Mouse (Mus musculus): Measurements from ENCODE around the gene Majin. TPM values are rescaled to one million over a fixed set of nuclear protein-coding genes. Genes with fewer than 3 reads are reported as not detected.
A peak's percentile ranks its signal among the peaks of the same experiment; 100 is the strongest.

Majin gene
- polyA plus RNA-seq, 1 experiment from 2014 or later, result not detected

- DNase-seq (ENCODE audit: low spot score) (no peak), ATAC-seq (replicated peaks; ENCODE audit: insufficient number of reproducible peaks, low FRiP score, low TSS enrichment, low read depth) (no peak)
- no peak overlapping the region for H3K4me3 ChIP-seq (ENCODE audit: low read depth, low read length)
- no peak overlapping the region for H3K9ac ChIP-seq (replicated peaks; ENCODE audit: low read length)
- no peak overlapping the region for H3K27ac ChIP-seq (replicated peaks; ENCODE audit: low read depth, low read length)
- WGBS, result 82% methylated on average over 4 of the region's 4 CpGs
- peaks cover 3% of the 10 kb centered on the region; the same call in 1 of the 2 replicates for H3K4me1 ChIP-seq (ENCODE audit: control insufficient read depth, insufficient read depth, low read length)
- peaks cover 2% of the 10 kb centered on the region; the same call in 1 of the 2 replicates for H3K36me3 ChIP-seq (replicated peaks; ENCODE audit: control insufficient read depth, insufficient read depth, low read depth, low read length)
- no peak overlapping the region for H3K4me2 ChIP-seq (ENCODE audit: low read depth, low read length)
- H3K9me3 ChIP-seq (replicated peaks; ENCODE audit: control insufficient read depth, low read length), result no peaks in the 10 kb centered on the region
- H3K27me3 ChIP-seq (ENCODE audit: control insufficient read depth, insufficient read depth, low read length), result no peaks in the 10 kb centered on the region
Measured at GRCm38 (mm10) chr19:6230411-6230810, 46.2 kb downstream of the Majin start.

GRCm38 (mm10) chr19:6231036-6231435 is 46.8 kb downstream of the Majin start:
- Histone ChIP-seq H3K4me2 (ENCODE audit: low read depth, low read length) (no peak overlapping the region), H3K27ac (replicated peaks; ENCODE audit: low read depth, low read length) (no peak overlapping the region), H3K27me3 (ENCODE audit: control insufficient read depth, insufficient read depth, low read length) (no peaks in the 10 kb centered on the region), H3K4me1 (ENCODE audit: control insufficient read depth, insufficient read depth, low read length) (peaks cover 3% of the 10 kb centered on the region; the same call in 1 of the 2 replicates), H3K9me3 (replicated peaks; ENCODE audit: control insufficient read depth, low read length) (no peaks in the 10 kb centered on the region), H3K4me3 (ENCODE audit: low read depth, low read length) (no peak overlapping the region), H3K36me3 (replicated peaks; ENCODE audit: control insufficient read depth, insufficient read depth, low read depth, low read length) (peaks cover 2% of the 10 kb centered on the region; the same call in 1 of the 2 replicates), H3K9ac (replicated peaks; ENCODE audit: low read length) (no peak overlapping the region)
- no peak for DNase-seq (ENCODE audit: low spot score)
- no peak for ATAC-seq (replicated peaks; ENCODE audit: insufficient number of reproducible peaks, low FRiP score, low TSS enrichment, low read depth)
- 68% methylated on average over 2 of the region's 2 CpGs for WGBS

GRCm38 (mm10) chr19:6233647-6234046 is 49.5 kb downstream of the Majin start:
- Histone ChIP-seq H3K27ac (replicated peaks; ENCODE audit: low read depth, low read length) (no peak overlapping the region), H3K27me3 (ENCODE audit: control insufficient read depth, insufficient read depth, low read length) (no peaks in the 10 kb centered on the region), H3K4me3 (ENCODE audit: low read depth, low read length) (no peak overlapping the region), H3K4me2 (ENCODE audit: low read depth, low read length) (no peak overlapping the region), H3K36me3 (replicated peaks; ENCODE audit: control insufficient read depth, insufficient read depth, low read depth, low read length) (peaks cover 2% of the 10 kb centered on the region; the same call in 1 of the 2 replicates), H3K9ac (replicated peaks; ENCODE audit: low read length) (no peak overlapping the region), H3K9me3 (replicated peaks; ENCODE audit: control insufficient read depth, low read length) (no peaks in the 10 kb centered on the region), H3K4me1 (ENCODE audit: control insufficient read depth, insufficient read depth, low read length) (peaks cover 3% of the 10 kb centered on the region; the same call in 1 of the 2 replicates)
- ATAC-seq (replicated peaks; ENCODE audit: insufficient number of reproducible peaks, low FRiP score, low TSS enrichment, low read depth) (no peak), DNase-seq (ENCODE audit: low spot score) (no peak)
- WGBS, result 89% methylated on average over 16 of the region's 16 CpGs

GRCm38 (mm10) chr19:6234337-6235083 is 50.3 kb downstream of the Majin start:
- DNase-seq (ENCODE audit: low spot score) (no peak), ATAC-seq (replicated peaks; ENCODE audit: insufficient number of reproducible peaks, low FRiP score, low TSS enrichment, low read depth) (no peak)
- WGBS, result 67% methylated on average over 11 of the region's 11 CpGs
- Histone ChIP-seq H3K9me3 (replicated peaks; ENCODE audit: control insufficient read depth, low read length) (no peaks in the 10 kb centered on the region), H3K4me2 (ENCODE audit: low read depth, low read length) (peak overlapping the region; percentile 89), H3K4me3 (ENCODE audit: low read depth, low read length) (peak overlapping the region; percentile 79), H3K27ac (replicated peaks; ENCODE audit: low read depth, low read length) (no peak overlapping the region), H3K27me3 (ENCODE audit: control insufficient read depth, insufficient read depth, low read length) (no peaks in the 10 kb centered on the region), H3K4me1 (ENCODE audit: control insufficient read depth, insufficient read depth, low read length) (peaks cover 3% of the 10 kb centered on the region; the same call in 1 of the 2 replicates), H3K36me3 (replicated peaks; ENCODE audit: control insufficient read depth, insufficient read depth, low read depth, low read length) (peaks cover 2% of the 10 kb centered on the region; the same call in 1 of the 2 replicates), H3K9ac (replicated peaks; ENCODE audit: low read length) (peak overlapping the region; percentile 80)

GRCm38 (mm10) chr19:6235084-6236052 is 51.2 kb downstream of the Majin start, which contains the start of gene Ppp2r5b:
Ppp2r5b (minus strand) TSS chr19:6235872.
- DNase-seq (ENCODE audit: low spot score) (peak; percentile 95), ATAC-seq (replicated peaks; ENCODE audit: insufficient number of reproducible peaks, low FRiP score, low TSS enrichment, low read depth) (peak; percentile 86)
- Histone ChIP-seq H3K4me2 (ENCODE audit: low read depth, low read length) (peak within 1 kb of the TSS; percentile 89), H3K27me3 (ENCODE audit: control insufficient read depth, insufficient read depth, low read length) (no peaks in the 10 kb centered on the region), H3K27ac (replicated peaks; ENCODE audit: low read depth, low read length) (peak within 1 kb of the TSS; percentile 81), H3K4me1 (ENCODE audit: control insufficient read depth, insufficient read depth, low read length) (peaks cover 3% of the 10 kb centered on the region; the same call in 1 of the 2 replicates), H3K4me3 (ENCODE audit: low read depth, low read length) (peak within 1 kb of the TSS; percentile 79), H3K9ac (replicated peaks; ENCODE audit: low read length) (peak within 1 kb of the TSS; percentile 80), H3K9me3 (replicated peaks; ENCODE audit: control insufficient read depth, low read length) (no peaks in the 10 kb centered on the region), H3K36me3 (replicated peaks; ENCODE audit: control insufficient read depth, insufficient read depth, low read depth, low read length) (peaks cover 2% of the 10 kb centered on the region; the same call in 1 of the 2 replicates)
- 1% methylated on average over 42 of the region's 48 CpGs for WGBS

GRCm38 (mm10) chr19:6236053-6236441 is 51.9 kb downstream of the Majin start:
- H3K36me3 ChIP-seq (replicated peaks; ENCODE audit: control insufficient read depth, insufficient read depth, low read depth, low read length), result no peaks in the 10 kb centered on the region; the same call in 1 of the 2 replicates
- WGBS, result under 1% methylated on average over 9 of the region's 9 CpGs
- DNase-seq (ENCODE audit: low spot score) (peak; percentile 95), ATAC-seq (replicated peaks; ENCODE audit: insufficient number of reproducible peaks, low FRiP score, low TSS enrichment, low read depth) (peak; percentile 81)
- no peaks in the 10 kb centered on the region for H3K27me3 ChIP-seq (ENCODE audit: control insufficient read depth, insufficient read depth, low read length)
- peak overlapping the region; percentile 89 for H3K4me2 ChIP-seq (ENCODE audit: low read depth, low read length)
- no peaks in the 10 kb centered on the region for H3K9me3 ChIP-seq (replicated peaks; ENCODE audit: control insufficient read depth, low read length)
- H3K27ac ChIP-seq (replicated peaks; ENCODE audit: low read depth, low read length), result peak overlapping the region; percentile 81
- peak overlapping the region; percentile 79 for H3K4me3 ChIP-seq (ENCODE audit: low read depth, low read length)
- H3K4me1 ChIP-seq (ENCODE audit: control insufficient read depth, insufficient read depth, low read length), result peaks cover 3% of the 10 kb centered on the region; the same call in 1 of the 2 replicates
- peak overlapping the region; percentile 80 for H3K9ac ChIP-seq (replicated peaks; ENCODE audit: low read length)

GRCm38 (mm10) chr19:6236842-6237241 is 52.7 kb downstream of the Majin start:
- no peaks in the 10 kb centered on the region for H3K9me3 ChIP-seq (replicated peaks; ENCODE audit: control insufficient read depth, low read length)
- H3K27me3 ChIP-seq (ENCODE audit: control insufficient read depth, insufficient read depth, low read length), result no peaks in the 10 kb centered on the region
- ATAC-seq (replicated peaks; ENCODE audit: insufficient number of reproducible peaks, low FRiP score, low TSS enrichment, low read depth), result no peak
- 68% methylated on average over 7 of the region's 7 CpGs for WGBS
- DNase-seq (ENCODE audit: low spot score), result no peak
- no peak overlapping the region for H3K4me3 ChIP-seq (ENCODE audit: low read depth, low read length)
- no peak overlapping the region for H3K9ac ChIP-seq (replicated peaks; ENCODE audit: low read length)
- H3K4me1 ChIP-seq (ENCODE audit: control insufficient read depth, insufficient read depth, low read length), result peaks cover 3% of the 10 kb centered on the region; the same call in 1 of the 2 replicates
- no peak overlapping the region for H3K27ac ChIP-seq (replicated peaks; ENCODE audit: low read depth, low read length)
- H3K36me3 ChIP-seq (replicated peaks; ENCODE audit: control insufficient read depth, insufficient read depth, low read depth, low read length), result no peaks in the 10 kb centered on the region; the same call in 1 of the 2 replicates
- H3K4me2 ChIP-seq (ENCODE audit: low read depth, low read length), result no peak overlapping the region
